Mouse (Mus musculus) liver, embryonic 14.5 days (tissue): Measurements from ENCODE around the gene Nphs1. TPM values are rescaled to one million over a fixed set of nuclear protein-coding genes. Genes with fewer than 3 reads are reported as not detected.
A peak's percentile ranks its signal among the peaks of the same experiment; 100 is the strongest.

ENCODE experiments used
- ATAC-seq: fragments of 200-750 bp; cut with Nextera tagmentation; 2 replicates; pipeline ENCODE4 v1.8.0; 2017; ENCODE audit warnings: moderate number of reproducible peaks, mild to moderate bottlenecking, moderate library complexity; ENCODE audit not compliant: insufficient read depth
- DNase-seq, 3 experiments: peaks; one replicate each; pipeline ENCODE4 v3.0.0-alpha.2; 2012 to 2013; ENCODE audit warnings: low read depth in 3 of 3, low spot score in 3 of 3
- H3K27ac ChIP-seq: fragments of 300-500 bp; sonication (generic); 2 replicates; pipeline ENCODE4 v1.5.1; 2014; ENCODE audit warnings: moderate library complexity, mild to moderate bottlenecking, control low read depth, inconsistent platforms
- H3K27me3 ChIP-seq: fragments of 300-500 bp; sonication (generic); 2 replicates; pipeline ENCODE4 v1.6.1; 2014; ENCODE audit warnings: mild to moderate bottlenecking, low read length, moderate library complexity; ENCODE audit not compliant: control insufficient read depth, insufficient read depth
- H3K36me3 ChIP-seq: fragments of 300-500 bp; sonication (generic); replicated peaks from 2 replicates; pipeline ENCODE4 v1.6.1; 2014; ENCODE audit warnings: low read depth; ENCODE audit not compliant: control insufficient read depth, insufficient read depth
- H3K4me1 ChIP-seq, 2 experiments: fragments of 200-500 bp in 1 of 2; fragments of 300-500 bp in 1 of 2; sonication (generic) in 1 of 2; replicated peaks; 2 replicates each; pipeline ENCODE4 v1.6.1; 2012 to 2014; ENCODE audit warnings: antibody characterized with exemption in 1 of 2, inconsistent platforms in 1 of 2, low read length in 1 of 2; ENCODE audit not compliant: control insufficient read depth in 2 of 2, insufficient read depth in 2 of 2
- H3K4me2 ChIP-seq: fragments of 300-500 bp; sonication (generic); 2 replicates; pipeline ENCODE4 v1.6.1; 2014; ENCODE audit warnings: low read depth, mild to moderate bottlenecking, control low read depth, moderate library complexity
- H3K4me3 ChIP-seq, 2 experiments: fragments of 200-500 bp in 1 of 2; fragments of 300-500 bp in 1 of 2; sonication (generic) in 1 of 2; 2 replicates each; pipeline ENCODE4 v1.5.1; 2012 to 2014; ENCODE audit warnings: low read depth in 2 of 2, low read length in 2 of 2, mild to moderate bottlenecking in 2 of 2, control low read depth in 1 of 2, inconsistent platforms in 1 of 2, moderate library complexity in 1 of 2; ENCODE audit not compliant: insufficient read depth in 1 of 2
- H3K9ac ChIP-seq: fragments of 300-500 bp; sonication (generic); replicated peaks from 2 replicates; pipeline ENCODE4 v1.6.1; 2014; ENCODE audit warnings: mild to moderate bottlenecking, control low read depth, moderate library complexity
- H3K9me3 ChIP-seq: fragments of 300-500 bp; sonication (generic); 2 replicates; pipeline ENCODE4 v1.6.1; 2016; ENCODE audit warnings: low read length, mixed read lengths; ENCODE audit not compliant: control insufficient read depth
- CTCF ChIP-seq: IDR thresholded peaks from 2 replicates; pipeline ENCODE4 v1.5.1; 2016; ENCODE audit warnings: antibody characterized with exemption, low read depth, control low read depth
- EP300 ChIP-seq: IDR thresholded peaks from 2 replicates; pipeline ENCODE4 v1.6.1; 2016; ENCODE audit warnings: antibody characterized with exemption, low read depth
- WGBS: fragments of 180-500 bp; shearing (Covaris S2); extraction: QIAGEN DNeasy Blood & Tissue Kit; methylation state at CpG from one replicate; pipeline ENCODE4 v1.1.7; 2014; ENCODE audit not compliant: insufficient replicate concordance; 5-methylcytosine and 5-hydroxymethylcytosine counted together
- polyA plus RNA-seq, 2 experiments: library from polyadenylated mRNA; depleted of rRNA in 1 of 2; stranded (reverse) in 1 of 2; unstranded in 1 of 2; fragments of >200 nt; fragmentation: Nextera tagmentation in 1 of 2; extraction: Ambion mirVana in 1 of 2; gene quantifications; 2 replicates each; pipeline versions ENCODE4 v1.2.1 to v1.2.3; 2012 to 2014

Gene Nphs1
- polyA plus RNA-seq, 2 experiments = 0.03 to 0.08 TPM

DNA sequence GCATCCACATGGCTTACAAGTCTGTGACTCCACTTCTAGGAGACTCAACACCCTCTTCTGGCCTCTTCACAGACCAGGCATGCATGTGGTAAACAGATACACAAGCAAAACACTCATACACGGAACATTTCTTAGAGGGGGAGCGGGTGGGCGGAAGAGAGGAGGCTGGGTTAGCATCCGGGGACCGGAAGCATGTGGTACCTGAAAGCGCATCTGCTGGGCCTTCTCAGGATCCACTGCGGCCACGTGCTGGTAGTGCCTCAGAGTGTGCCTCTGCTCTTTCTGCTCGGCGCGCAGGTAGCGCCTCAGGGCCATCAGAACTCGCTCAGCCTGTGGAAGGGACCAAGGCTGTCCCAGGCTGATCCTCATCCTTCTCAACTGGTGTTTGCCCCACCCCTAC, 18.4 kb upstream of the Nphs1 start:
- Histone ChIP-seq H3K4me2 (no peak overlapping the region), H3K9me3 (no peaks in the 10 kb centered on the region), H3K27ac (no peak overlapping the region), H3K4me3 (no peak overlapping the region), H3K4me1 (no peaks in the 10 kb centered on the region; a peak in 1 of 4 replicates), H3K27me3 (peaks cover 10% of the 10 kb centered on the region), H3K36me3 (no peaks in the 10 kb centered on the region), H3K9ac (no peak overlapping the region)
- no peak for DNase-seq
- WGBS = 52% methylated on average over 13 of the region's 13 CpGs
- ATAC-seq = no peak
- no peak for TF ChIP-seq EP300
- no peak for TF ChIP-seq CTCF

DNA sequence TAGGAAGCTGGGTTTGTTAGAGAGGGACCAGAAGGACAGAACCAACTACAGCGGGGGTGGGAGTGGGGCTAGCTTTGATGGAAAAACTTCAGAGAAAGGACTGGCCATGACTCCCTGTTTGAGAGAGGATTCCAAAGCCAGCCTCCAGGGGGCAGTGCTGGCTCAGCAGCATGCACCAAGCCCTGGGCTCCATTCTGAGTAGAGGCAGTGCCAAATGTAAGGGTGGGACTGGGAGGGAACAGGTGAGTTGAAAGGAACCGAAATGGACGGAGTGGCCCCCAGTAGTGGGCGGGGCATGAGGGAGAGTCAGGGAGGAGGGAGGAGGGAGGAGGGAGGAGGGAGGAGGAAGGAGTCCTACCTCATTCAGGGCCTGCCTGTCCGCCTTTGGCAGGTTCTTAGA, 17.4 kb upstream of the Nphs1 start:
- no peaks in the 10 kb centered on the region for H3K36me3 ChIP-seq
- no peaks in the 10 kb centered on the region; a peak in 1 of 4 replicates for H3K4me1 ChIP-seq
- no peak overlapping the region for H3K27ac ChIP-seq
- no peaks in the 10 kb centered on the region for H3K9me3 ChIP-seq
- no peak overlapping the region for H3K4me3 ChIP-seq
- H3K9ac ChIP-seq = no peak overlapping the region
- no peak overlapping the region for H3K4me2 ChIP-seq
- H3K27me3 ChIP-seq = peaks cover 20% of the 10 kb centered on the region
- no peak for ATAC-seq
- WGBS = 25% methylated on average over 4 of the region's 5 CpGs
- TF ChIP-seq EP300 (no peak), CTCF (peak; percentile 86)
- no peak for DNase-seq

DNA sequence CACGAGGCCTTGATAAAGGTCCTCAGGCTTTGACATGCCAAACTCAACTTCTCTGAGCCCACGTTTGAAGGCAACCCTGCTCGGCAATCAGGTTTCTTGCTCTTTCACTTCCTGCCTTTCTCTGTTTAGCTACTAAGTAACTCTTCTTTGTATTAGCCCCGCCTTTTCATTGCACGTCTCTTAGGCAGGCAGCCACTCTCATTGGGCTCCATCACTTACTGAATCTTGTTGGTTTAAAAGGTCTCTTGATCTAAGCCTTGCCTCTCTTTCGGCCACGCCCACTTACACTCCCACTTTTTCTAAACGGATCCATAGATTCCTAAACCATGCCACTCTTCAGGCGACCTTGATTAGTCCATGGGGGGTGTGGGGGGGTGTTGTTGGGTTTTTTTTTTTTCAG, 14.4 kb upstream of the Nphs1 start:
- H3K9me3 ChIP-seq = no peaks in the 10 kb centered on the region
- H3K9ac ChIP-seq = no peak overlapping the region
- 19% methylated on average over 9 of the region's 9 CpGs for WGBS
- DNase-seq = no peak
- no peak overlapping the region for H3K4me3 ChIP-seq
- H3K27ac ChIP-seq = no peak overlapping the region
- no peaks in the 10 kb centered on the region; a peak in 1 of 4 replicates for H3K4me1 ChIP-seq
- no peaks in the 10 kb centered on the region for H3K36me3 ChIP-seq
- no peak for ATAC-seq
- H3K4me2 ChIP-seq = no peak overlapping the region; the same call in 1 of the 2 replicates
- TF ChIP-seq EP300 (no peak), CTCF (no peak)
- peaks cover 25% of the 10 kb centered on the region for H3K27me3 ChIP-seq

DNA sequence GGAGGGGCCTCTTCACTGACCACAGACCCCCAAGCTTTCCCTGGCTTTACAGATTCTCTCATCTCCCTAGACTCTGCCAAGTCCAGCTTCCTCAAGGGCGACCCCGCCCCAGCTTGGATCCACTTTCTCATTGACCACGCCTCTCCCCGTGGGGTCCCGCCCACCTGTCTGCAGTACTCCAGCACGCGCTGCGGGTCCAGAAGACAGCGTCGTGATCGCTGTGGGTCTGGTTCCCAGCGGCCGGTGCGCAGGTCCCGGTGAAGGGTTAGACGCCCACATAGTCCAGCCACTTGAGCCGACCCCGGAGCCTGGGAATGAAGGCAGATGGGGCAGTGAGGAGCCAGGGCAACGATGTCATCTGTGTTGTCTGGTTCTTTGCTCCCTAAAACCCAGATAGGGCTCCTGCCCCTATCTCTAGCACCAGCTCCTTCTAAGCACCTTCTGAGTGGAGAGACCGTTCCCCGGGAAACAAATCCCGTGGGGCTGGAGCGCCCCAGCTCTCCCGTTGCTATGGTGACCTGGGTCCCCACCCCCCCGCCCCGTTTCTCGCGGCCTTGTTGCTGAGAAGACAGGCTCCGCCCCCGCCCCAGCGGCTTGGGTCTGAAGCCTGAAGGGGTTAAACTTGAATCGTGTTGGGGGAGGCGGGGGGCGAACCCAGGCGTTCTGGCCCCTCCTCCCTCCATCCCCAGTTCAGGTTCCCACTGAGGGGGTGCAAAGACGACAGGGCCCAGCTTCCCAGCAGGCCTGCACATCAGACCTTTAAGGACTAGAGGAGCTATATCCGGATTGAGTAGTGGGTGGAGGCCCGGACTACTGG, 13.8 kb upstream of the Nphs1 start:
- Histone ChIP-seq H3K4me2 (peak overlapping the region; percentile 59), H3K27me3 (peaks cover 25% of the 10 kb centered on the region), H3K4me1 (no peaks in the 10 kb centered on the region; a peak in 1 of 4 replicates), H3K9ac (no peak overlapping the region), H3K36me3 (no peaks in the 10 kb centered on the region), H3K9me3 (no peaks in the 10 kb centered on the region), H3K27ac (no peak overlapping the region), H3K4me3 (peak overlapping the region; percentile 24 to 58; a peak in 3 of 4 replicates)
- no peak for ATAC-seq
- no peak for DNase-seq
- TF ChIP-seq CTCF = no peak
- TF ChIP-seq EP300 = no peak
- WGBS = 2% methylated on average over 38 of the region's 38 CpGs

DNA sequence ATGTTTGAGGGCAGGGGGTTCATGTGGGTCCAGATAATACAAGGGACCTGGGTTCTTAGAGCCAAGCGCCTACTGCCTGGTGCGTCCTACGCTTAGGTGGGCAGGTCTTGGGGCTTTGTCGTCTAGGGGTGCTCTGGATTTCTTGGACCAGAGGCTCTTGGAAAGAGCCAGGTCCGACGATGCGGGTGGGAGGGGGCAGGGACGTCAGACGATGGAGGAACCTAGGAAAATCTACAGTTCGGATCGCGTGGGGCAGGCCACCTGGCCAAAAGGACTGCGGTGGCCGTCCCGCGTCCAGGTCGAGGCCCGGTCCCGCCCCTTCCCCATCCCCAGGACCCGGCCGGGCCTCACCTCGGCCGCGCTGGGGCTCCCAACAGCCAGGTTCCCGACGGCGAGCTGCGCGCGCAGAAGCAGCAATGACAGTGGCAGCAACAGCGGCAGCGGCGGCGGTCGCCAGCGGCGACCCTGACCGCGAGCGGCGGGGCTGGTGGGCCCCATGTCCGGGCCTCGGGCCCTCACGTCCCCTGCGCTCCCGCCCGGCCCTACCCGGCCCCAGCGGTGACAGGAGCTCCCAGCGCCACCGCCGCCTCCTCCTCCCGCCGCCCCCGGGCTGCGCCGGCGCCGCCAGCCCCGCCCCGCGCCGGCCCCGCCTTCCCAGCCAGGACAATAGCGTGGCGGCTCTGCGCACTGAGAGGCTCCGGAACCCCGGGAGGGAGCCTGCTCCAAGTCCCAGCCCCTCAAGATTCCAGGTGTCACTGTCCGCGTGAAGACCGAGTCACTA, 13.0 kb upstream of the Nphs1 start, which contains the start of gene Aplp1:
Gene Aplp1, minus strand, starts transcription at position 565 of the 781 bp plus-strand sequence.
- Histone ChIP-seq H3K4me2 (peak within 1 kb of the TSS; percentile 59), H3K36me3 (no peaks in the 10 kb centered on the region), H3K4me1 (no peaks in the 10 kb centered on the region; a peak in 1 of 4 replicates), H3K4me3 (peak within 1 kb of the TSS; percentile 31 to 58), H3K27me3 (peaks cover 25% of the 10 kb centered on the region), H3K9ac (no peak within 1 kb of the TSS; the same call in 1 of the 2 replicates), H3K27ac (no peak within 1 kb of the TSS), H3K9me3 (no peaks in the 10 kb centered on the region)
- ATAC-seq (peak; percentile 55), DNase-seq (no peak)
- TF ChIP-seq CTCF (no peak), EP300 (no peak)
- 1% methylated on average over 65 of the region's 72 CpGs for WGBS
